Mouse (Mus musculus): Measurements from ENCODE around the gene Icmt. TPM values are rescaled to one million over a fixed set of nuclear protein-coding genes. Genes with fewer than 3 reads are reported as not detected.

Gene Icmt
- polyA plus RNA-seq, 2 experiments, result 6.5 to 7.0 TPM

GRCm38 (mm10) chr4:152300375-152300774, 3.3 kb downstream of the Icmt start:
- Histone ChIP-seq H3K36me3 (replicated peaks; ENCODE audit: control insufficient read depth, insufficient read depth, low read depth) (peaks cover 9% of the 10 kb centered on the region), H3K4me1 (replicated peaks; ENCODE audit: control insufficient read depth in 2 of 2, insufficient read depth in 2 of 2, low read length in 1 of 2) (peaks cover 16 to 18% of the 10 kb centered on the region in 2 experiments), H3K4me3 (ENCODE audit: insufficient read depth in 1 of 2, low read depth in 2 of 2, low read length in 2 of 2) (no peak overlapping the region), H3K9ac (replicated peaks) (no peak overlapping the region), H3K9me3 (ENCODE audit: control insufficient read depth, low read length) (no peaks in the 10 kb centered on the region), H3K27me3 (ENCODE audit: control insufficient read depth, insufficient read depth, low read length) (no peaks in the 10 kb centered on the region), H3K4me2 (ENCODE audit: low read depth) (no peak overlapping the region), H3K27ac (no peak overlapping the region)
- no peak for TF ChIP-seq EP300 (IDR thresholded peaks at IDR 0.05; ENCODE audit: low read depth)
- TF ChIP-seq CTCF (IDR thresholded peaks at IDR 0.05; ENCODE audit: low read depth), result no peak
- ATAC-seq (ENCODE audit: insufficient read depth), result no peak
- no peak for DNase-seq (ENCODE audit: low read depth in 3 of 3, low spot score in 3 of 3)
- WGBS (ENCODE audit: insufficient replicate concordance), result 81% methylated on average over 8 of the region's 8 CpGs

- H3K9ac ChIP-seq (replicated peaks), result no peak overlapping the region
- H3K4me3 ChIP-seq (ENCODE audit: insufficient read depth in 1 of 2, low read depth in 2 of 2, low read length in 2 of 2), result no peak overlapping the region
- H3K27ac ChIP-seq, result no peak overlapping the region
- peaks cover 9% of the 10 kb centered on the region for H3K36me3 ChIP-seq (replicated peaks; ENCODE audit: control insufficient read depth, insufficient read depth, low read depth)
- WGBS (ENCODE audit: insufficient replicate concordance), result 70% methylated on average over 11 of the region's 11 CpGs
- no peaks in the 10 kb centered on the region for H3K9me3 ChIP-seq (ENCODE audit: control insufficient read depth, low read length)
- no peak for DNase-seq (ENCODE audit: low read depth in 3 of 3, low spot score in 3 of 3)
- no peaks in the 10 kb centered on the region for H3K27me3 ChIP-seq (ENCODE audit: control insufficient read depth, insufficient read depth, low read length)
- ATAC-seq (ENCODE audit: insufficient read depth), result no peak
- H3K4me1 ChIP-seq (replicated peaks; ENCODE audit: control insufficient read depth in 2 of 2, insufficient read depth in 2 of 2, low read length in 1 of 2), result peaks cover 8 to 9% of the 10 kb centered on the region in 2 experiments
- no peak overlapping the region for H3K4me2 ChIP-seq (ENCODE audit: low read depth)
- TF ChIP-seq CTCF (IDR thresholded peaks at IDR 0.05; ENCODE audit: low read depth), result no peak
- no peak for TF ChIP-seq EP300 (IDR thresholded peaks at IDR 0.05; ENCODE audit: low read depth)
Measured at GRCm38 (mm10) chr4:152302012-152302411, 5.0 kb downstream of the Icmt start.

- H3K27ac ChIP-seq, result no peak overlapping the region
- peaks cover 9% of the 10 kb centered on the region for H3K36me3 ChIP-seq (replicated peaks; ENCODE audit: control insufficient read depth, insufficient read depth, low read depth)
- no peak overlapping the region for H3K4me3 ChIP-seq (ENCODE audit: insufficient read depth in 1 of 2, low read depth in 2 of 2, low read length in 2 of 2)
- no peaks in the 10 kb centered on the region for H3K9me3 ChIP-seq (ENCODE audit: control insufficient read depth, low read length)
- H3K27me3 ChIP-seq (ENCODE audit: control insufficient read depth, insufficient read depth, low read length), result no peaks in the 10 kb centered on the region
- DNase-seq (ENCODE audit: low read depth in 3 of 3, low spot score in 3 of 3) (no peak), ATAC-seq (ENCODE audit: insufficient read depth) (no peak)
- 75% methylated on average over 10 of the region's 10 CpGs for WGBS (ENCODE audit: insufficient replicate concordance)
- H3K9ac ChIP-seq (replicated peaks), result no peak overlapping the region
- TF ChIP-seq EP300 (IDR thresholded peaks at IDR 0.05; ENCODE audit: low read depth), result no peak
- TF ChIP-seq CTCF (IDR thresholded peaks at IDR 0.05; ENCODE audit: low read depth), result no peak
- no peak overlapping the region for H3K4me2 ChIP-seq (ENCODE audit: low read depth)
- H3K4me1 ChIP-seq (replicated peaks; ENCODE audit: control insufficient read depth in 2 of 2, insufficient read depth in 2 of 2, low read length in 1 of 2), result peaks cover 5 to 6% of the 10 kb centered on the region in 2 experiments
Measured at GRCm38 (mm10) chr4:152303172-152303571, 6.1 kb downstream of the Icmt start.

GRCm38 (mm10) chr4:152304685-152305084, 7.7 kb downstream of the Icmt start:
- H3K4me2 ChIP-seq (ENCODE audit: low read depth), result no peak overlapping the region
- no peak overlapping the region for H3K27ac ChIP-seq
- DNase-seq (ENCODE audit: low read depth in 3 of 3, low spot score in 3 of 3) (no peak), ATAC-seq (ENCODE audit: insufficient read depth) (no peak)
- no peaks in the 10 kb centered on the region for H3K27me3 ChIP-seq (ENCODE audit: control insufficient read depth, insufficient read depth, low read length)
- no peaks in the 10 kb centered on the region for H3K9me3 ChIP-seq (ENCODE audit: control insufficient read depth, low read length)
- TF ChIP-seq CTCF (IDR thresholded peaks at IDR 0.05; ENCODE audit: low read depth), result no peak
- no peak for TF ChIP-seq EP300 (IDR thresholded peaks at IDR 0.05; ENCODE audit: low read depth)
- H3K4me1 ChIP-seq (replicated peaks; ENCODE audit: control insufficient read depth in 2 of 2, insufficient read depth in 2 of 2, low read length in 1 of 2), result no peaks in the 10 kb centered on the region
- H3K9ac ChIP-seq (replicated peaks), result no peak overlapping the region
- 77% methylated on average over 6 of the region's 6 CpGs for WGBS (ENCODE audit: insufficient replicate concordance)
- peaks cover 7% of the 10 kb centered on the region for H3K36me3 ChIP-seq (replicated peaks; ENCODE audit: control insufficient read depth, insufficient read depth, low read depth)
- no peak overlapping the region for H3K4me3 ChIP-seq (ENCODE audit: insufficient read depth in 1 of 2, low read depth in 2 of 2, low read length in 2 of 2)

- Histone ChIP-seq H3K4me1 (replicated peaks; ENCODE audit: control insufficient read depth in 2 of 2, insufficient read depth in 2 of 2, low read length in 1 of 2) (no peaks in the 10 kb centered on the region), H3K4me2 (ENCODE audit: low read depth) (no peak overlapping the region), H3K4me3 (ENCODE audit: insufficient read depth in 1 of 2, low read depth in 2 of 2, low read length in 2 of 2) (no peak overlapping the region), H3K27me3 (ENCODE audit: control insufficient read depth, insufficient read depth, low read length) (peaks cover under 1% of the 10 kb centered on the region; the same call in 1 of the 2 replicates), H3K36me3 (replicated peaks; ENCODE audit: control insufficient read depth, insufficient read depth, low read depth) (no peaks in the 10 kb centered on the region; the same call in none of the 2 replicates), H3K27ac (no peak overlapping the region), H3K9me3 (ENCODE audit: control insufficient read depth, low read length) (no peaks in the 10 kb centered on the region), H3K9ac (replicated peaks) (no peak overlapping the region)
- DNase-seq (ENCODE audit: low read depth in 3 of 3, low spot score in 3 of 3) (no peak), ATAC-seq (ENCODE audit: insufficient read depth) (no peak)
- no peak for TF ChIP-seq CTCF (IDR thresholded peaks at IDR 0.05; ENCODE audit: low read depth)
- TF ChIP-seq EP300 (IDR thresholded peaks at IDR 0.05; ENCODE audit: low read depth), result no peak
- 76% methylated on average over 6 of the region's 6 CpGs for WGBS (ENCODE audit: insufficient replicate concordance)
Measured at GRCm38 (mm10) chr4:152305991-152306390, 9.0 kb downstream of the Icmt start.

All from liver, embryonic 14.5 days (tissue).